Mouse (Mus musculus) liver, embryonic 11.5 days (tissue): Measurements from ENCODE around the gene Mrpl11. TPM values are rescaled to one million over a fixed set of nuclear protein-coding genes. Genes with fewer than 3 reads are reported as not detected.
"Not testable (repeated sequence)": the region's sequence is repeated elsewhere in the genome, so short reads cannot be mapped to it uniquely, and the experiment has no call there.

Source experiments
- ATAC-seq: fragments of 200-750 bp; cut with Nextera tagmentation; replicated peaks from 2 replicates; pipeline ENCODE4 v1.8.0; 2017; ENCODE audit warnings: moderate number of reproducible peaks, mild to moderate bottlenecking, moderate TSS enrichment, moderate library complexity; ENCODE audit not compliant: low FRiP score
- DNase-seq: peaks from one replicate; pipeline ENCODE4 v3.0.0-alpha.2; 2017; ENCODE audit warnings: low spot score
- H3K27ac ChIP-seq: fragments of 300-500 bp; sonication (generic); 2 replicates; pipeline ENCODE4 v1.5.1; 2014; ENCODE audit warnings: mild to moderate bottlenecking, low read depth, low read length, control low read depth
- H3K27me3 ChIP-seq: fragments of 300-500 bp; sonication (generic); replicated peaks from 2 replicates; pipeline ENCODE4 v1.6.1; 2014; ENCODE audit warnings: low read length, mixed read lengths; ENCODE audit not compliant: control insufficient read depth, insufficient read depth
- H3K36me3 ChIP-seq: fragments of 300-500 bp; sonication (generic); 2 replicates; pipeline ENCODE4 v1.6.1; 2014; ENCODE audit warnings: mild to moderate bottlenecking, low read length, moderate library complexity, mixed read lengths; ENCODE audit not compliant: control insufficient read depth, insufficient read depth
- H3K4me1 ChIP-seq: fragments of 300-500 bp; sonication (generic); replicated peaks from 2 replicates; pipeline ENCODE4 v1.6.1; 2014; ENCODE audit warnings: low read length, mixed read lengths; ENCODE audit not compliant: control insufficient read depth, insufficient read depth
- H3K4me2 ChIP-seq: fragments of 300-500 bp; sonication (generic); 2 replicates; pipeline ENCODE4 v1.6.1; 2014; ENCODE audit warnings: mild to moderate bottlenecking, control low read depth, moderate library complexity
- H3K4me3 ChIP-seq: fragments of 300-500 bp; sonication (generic); 2 replicates; pipeline ENCODE4 v1.5.1; 2014; ENCODE audit warnings: low read depth, low read length, control low read depth
- H3K9ac ChIP-seq: fragments of 300-500 bp; sonication (generic); 2 replicates; pipeline ENCODE4 v1.6.1; 2014; ENCODE audit warnings: low read depth, low read length, control low read depth
- H3K9me3 ChIP-seq: fragments of 300-500 bp; sonication (generic); 2 replicates; pipeline ENCODE4 v1.6.1; 2016; ENCODE audit warnings: low read length, inconsistent platforms, mixed read lengths; ENCODE audit not compliant: control insufficient read depth
- WGBS: fragments of 180-500 bp; shearing (Covaris S2); extraction: QIAGEN DNeasy Blood & Tissue Kit; methylation state at CpG from one replicate; pipeline ENCODE4 v1.1.7; 2014; 5-methylcytosine and 5-hydroxymethylcytosine counted together
- polyA plus RNA-seq: library from polyadenylated mRNA; unstranded; fragments of >200 nt; fragmentation: Nextera tagmentation; extraction: Ambion mirVana; gene quantifications from 2 replicates; pipeline ENCODE4 v1.2.1, GENCODE M21; 2014

The Mrpl11 gene
- polyA plus RNA-seq, 1 experiment from 2014 or later = 139 TPM

DNA sequence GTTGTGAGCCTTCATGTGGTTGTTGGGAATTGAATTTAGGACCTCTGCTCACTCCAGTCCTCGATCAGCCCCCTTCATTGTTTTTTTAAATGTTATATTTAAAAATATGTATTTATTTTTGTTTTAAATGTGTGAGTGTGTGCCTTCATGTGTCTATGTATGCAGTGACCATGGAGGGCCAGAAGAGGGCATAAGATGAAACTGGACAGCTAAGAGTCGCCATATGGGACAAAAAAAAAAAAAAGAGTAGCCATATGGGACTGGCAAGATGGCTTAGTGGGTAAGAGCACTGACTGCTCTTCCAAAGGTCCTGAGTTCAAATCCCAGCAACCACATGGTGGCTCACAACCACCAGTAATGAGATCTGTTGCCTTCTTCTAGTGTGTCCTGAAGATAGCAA lies 41.7 kb downstream of the Mrpl11 start:
- not testable (repeated sequence) for H3K4me3 ChIP-seq, ATAC-seq, DNase-seq, H3K9ac ChIP-seq, H3K27ac ChIP-seq, H3K4me1 ChIP-seq, H3K36me3 ChIP-seq, H3K9me3 ChIP-seq, H3K4me2 ChIP-seq
- 37% methylated on average over 2 of the region's 2 CpGs for WGBS
- peaks cover 23% of the 10 kb centered on the region for H3K27me3 ChIP-seq

DNA sequence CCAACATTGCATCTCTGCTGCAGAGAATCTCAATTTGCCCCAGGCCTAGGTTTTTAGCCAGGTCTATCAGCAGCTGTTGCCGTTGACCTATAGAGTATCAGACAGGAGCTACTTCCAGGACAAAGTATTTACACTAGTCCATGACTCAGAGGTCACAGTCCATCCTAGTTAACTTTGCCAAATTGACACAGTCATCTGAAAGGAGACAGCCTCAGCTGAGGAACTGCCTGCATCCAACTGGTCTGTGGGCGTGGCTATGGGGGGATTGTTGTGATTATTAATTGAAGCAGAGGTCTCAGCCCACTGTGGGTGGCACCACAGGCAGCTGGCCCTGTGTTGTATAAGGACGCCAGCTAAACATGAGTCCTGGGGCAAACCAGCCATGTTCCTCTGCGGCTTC lies 43.0 kb downstream of the Mrpl11 start:
- Histone ChIP-seq H3K9ac (no peak overlapping the region), H3K9me3 (no peaks in the 10 kb centered on the region), H3K4me1 (no peaks in the 10 kb centered on the region; the same call in 1 of the 2 replicates), H3K27me3 (peaks cover 19% of the 10 kb centered on the region), H3K4me2 (no peak overlapping the region), H3K27ac (no peak overlapping the region), H3K4me3 (no peak overlapping the region), H3K36me3 (no peaks in the 10 kb centered on the region)
- ATAC-seq = no peak
- 65% methylated on average over 4 of the region's 4 CpGs for WGBS
- no peak for DNase-seq

GRCm38 (mm10) chr19:5013138-5013537 lies 51.2 kb downstream of the Mrpl11 start:
- 51% methylated on average over 8 of the region's 8 CpGs for WGBS
- ATAC-seq = no peak
- Histone ChIP-seq H3K9me3 (no peaks in the 10 kb centered on the region), H3K27me3 (no peaks in the 10 kb centered on the region), H3K4me1 (no peaks in the 10 kb centered on the region), H3K4me2 (no peak overlapping the region), H3K9ac (no peak overlapping the region), H3K4me3 (no peak overlapping the region), H3K27ac (no peak overlapping the region), H3K36me3 (no peaks in the 10 kb centered on the region)
- DNase-seq = no peak

DNA sequence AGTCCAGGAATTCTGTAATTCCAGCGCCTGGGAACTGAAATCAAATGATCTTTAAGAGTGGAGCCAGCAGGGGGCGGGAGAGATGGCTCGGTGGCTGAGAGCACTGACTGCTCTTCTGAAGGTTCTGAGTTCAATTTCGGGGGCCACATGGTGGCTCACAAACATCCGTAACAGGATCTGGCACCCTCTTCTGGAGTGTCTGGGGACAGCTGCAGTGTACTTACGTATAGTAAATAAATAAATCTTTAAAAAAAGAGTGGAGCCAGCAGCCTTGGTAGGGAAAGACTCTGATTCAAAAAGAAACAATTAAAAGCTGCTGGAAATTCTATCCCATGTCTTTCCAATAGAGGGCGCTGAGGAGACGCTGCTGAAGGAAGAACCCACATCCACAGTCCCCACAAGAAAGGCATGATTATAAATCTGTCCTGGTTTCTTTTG lies 53.0 kb downstream of the Mrpl11 start:
- ATAC-seq = no peak
- no peak overlapping the region for H3K27ac ChIP-seq

DNA sequence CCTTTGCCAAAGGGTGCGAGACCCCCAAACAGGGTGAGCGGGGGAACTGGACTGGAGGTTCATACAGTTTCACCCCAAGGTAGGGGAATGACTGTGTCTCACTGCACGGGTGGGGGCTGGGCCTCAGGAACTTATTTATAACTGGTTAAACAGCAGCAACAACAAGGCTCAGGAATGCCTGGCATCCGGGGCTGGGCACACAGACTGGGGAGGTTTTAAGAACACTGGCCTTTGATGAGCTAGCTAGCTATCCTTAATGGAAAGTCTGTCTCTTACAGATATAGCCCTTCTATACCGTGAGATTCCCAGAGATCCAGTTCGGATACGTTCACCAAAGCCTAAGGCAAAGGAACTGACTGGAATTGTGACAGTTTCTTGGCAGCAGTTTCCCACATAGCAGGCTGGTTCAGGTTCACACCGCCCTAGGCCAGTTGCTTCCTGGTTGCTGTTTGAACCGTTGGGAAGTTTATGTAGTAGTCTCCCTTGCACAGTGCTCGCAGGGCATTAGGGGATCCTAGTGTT lies 54.3 kb downstream of the Mrpl11 start:
- 40% methylated on average over 10 of the region's 10 CpGs for WGBS
- peak overlapping the region; percentile 28; the same call in 1 of the 2 replicates for H3K4me2 ChIP-seq
- H3K4me3 ChIP-seq = no peak overlapping the region
- H3K9me3 ChIP-seq = no peaks in the 10 kb centered on the region
- H3K36me3 ChIP-seq = no peaks in the 10 kb centered on the region
- DNase-seq (no peak), ATAC-seq (no peak)
- no peaks in the 10 kb centered on the region for H3K4me1 ChIP-seq
- no peaks in the 10 kb centered on the region for H3K27me3 ChIP-seq
- no peak overlapping the region for H3K27ac ChIP-seq
- H3K9ac ChIP-seq = no peak overlapping the region

More for the DNA sequence above, 53.0 kb downstream of the Mrpl11 start:
- WGBS = 16% methylated on average over 8 of the region's 8 CpGs
- Histone ChIP-seq H3K27me3 (no peaks in the 10 kb centered on the region), H3K36me3 (no peaks in the 10 kb centered on the region), H3K9ac (no peak overlapping the region), H3K4me3 (no peak overlapping the region), H3K4me1 (no peaks in the 10 kb centered on the region), H3K9me3 (no peaks in the 10 kb centered on the region), H3K4me2 (no peak overlapping the region)
- DNase-seq = no peak

Other genes with a start within 250 kb of the Mrpl11 start
- 36.0 and 44.0 TPM in 2 replicates for gene Rbm4b, start 205.7 kb upstream of the Mrpl11 start, polyA plus RNA-seq
- 49.9 and 54.0 TPM in 2 replicates for gene Rbm4, start 168.2 kb upstream of the Mrpl11 start, polyA plus RNA-seq
- 19.4 and 30.1 TPM in 2 replicates for gene Gm21992, start 150.5 kb upstream of the Mrpl11 start, polyA plus RNA-seq
- 92.4 and 104 TPM in 2 replicates for gene Rbm14, start 150.5 kb upstream of the Mrpl11 start, polyA plus RNA-seq
- gene Ccs, start 122.8 kb upstream of the Mrpl11 start, polyA plus RNA-seq = 46.2 and 49.8 TPM in 2 replicates
- 0.05 TPM in 1 of 2 replicates, not detected in the other for gene Ccdc87, start 122.8 kb upstream of the Mrpl11 start, polyA plus RNA-seq
- 13.2 and 13.3 TPM in 2 replicates for gene Ctsf, start 107.0 kb upstream of the Mrpl11 start, polyA plus RNA-seq
- 1.9 and 2.1 TPM in 2 replicates for gene Actn3, start 84.2 kb upstream of the Mrpl11 start, polyA plus RNA-seq
- gene Zdhhc24, start 83.5 kb upstream of the Mrpl11 start, polyA plus RNA-seq = 12.2 and 13.6 TPM in 2 replicates
- 1.2 and 2.5 TPM in 2 replicates for gene Bbs1, start 55.5 kb upstream of the Mrpl11 start, polyA plus RNA-seq
- gene Dpp3, start 33.9 kb upstream of the Mrpl11 start, polyA plus RNA-seq = 114 and 131 TPM in 2 replicates
- 0.34 and 0.39 TPM in 2 replicates for gene Peli3, start 19.0 kb upstream of the Mrpl11 start, polyA plus RNA-seq
- 0.04 TPM in 1 of 2 replicates, not detected in the other for gene Npas4, start 28.2 kb downstream of the Mrpl11 start, polyA plus RNA-seq
- gene Slc29a2, start 61.7 kb downstream of the Mrpl11 start, polyA plus RNA-seq = 6.2 and 6.6 TPM in 2 replicates
- gene B4gat1, start 76.7 kb downstream of the Mrpl11 start, polyA plus RNA-seq = 19.1 and 21.3 TPM in 2 replicates
- 1.1 TPM in 2 replicates for gene AC124502.3, start 76.7 kb downstream of the Mrpl11 start, polyA plus RNA-seq
- 61.2 and 61.3 TPM in 2 replicates for gene Brms1, start 79.2 kb downstream of the Mrpl11 start, polyA plus RNA-seq
- 1.3 and 1.4 TPM in 2 replicates for gene Rin1, start 88.3 kb downstream of the Mrpl11 start, polyA plus RNA-seq
- 28.6 and 29.3 TPM in 2 replicates for gene Cd248, start 105.9 kb downstream of the Mrpl11 start, polyA plus RNA-seq
- 2.6 TPM in 2 replicates for gene Tmem151a, start 123.4 kb downstream of the Mrpl11 start, polyA plus RNA-seq
- 77.8 and 83.4 TPM in 2 replicates for gene Yif1a, start 126.4 kb downstream of the Mrpl11 start, polyA plus RNA-seq
- gene Cnih2, start 136.4 kb downstream of the Mrpl11 start, polyA plus RNA-seq = 8.4 and 9.5 TPM in 2 replicates
- gene Rab1b, start 144.9 kb downstream of the Mrpl11 start, polyA plus RNA-seq = 180 and 185 TPM in 2 replicates
- 7.3 and 8.3 TPM in 2 replicates for gene Klc2, start 156.4 kb downstream of the Mrpl11 start, polyA plus RNA-seq